Mouse (Mus musculus) CD4-positive, CD25-positive, alpha-beta regulatory T cell, adult 2 months (primary cell): Measurements from ENCODE around the gene Vangl1.
"Not testable (repeated sequence)": the region's sequence is repeated elsewhere in the genome, so short reads cannot be mapped to it uniquely, and the experiment has no call there.

ENCODE experiments used
- DNase-seq: peaks from one replicate; pipeline ENCODE4 v3.0.0-alpha.2; 2012; ENCODE audit warnings: low read depth, low spot score

Gene Vangl1

GRCm38 (mm10) chr3:102203781-102204721 is at the start of gene Vangl1:
Gene Vangl1 (minus strand): TSS chr3:102204693.
- DNase-seq = no peak

DNA sequence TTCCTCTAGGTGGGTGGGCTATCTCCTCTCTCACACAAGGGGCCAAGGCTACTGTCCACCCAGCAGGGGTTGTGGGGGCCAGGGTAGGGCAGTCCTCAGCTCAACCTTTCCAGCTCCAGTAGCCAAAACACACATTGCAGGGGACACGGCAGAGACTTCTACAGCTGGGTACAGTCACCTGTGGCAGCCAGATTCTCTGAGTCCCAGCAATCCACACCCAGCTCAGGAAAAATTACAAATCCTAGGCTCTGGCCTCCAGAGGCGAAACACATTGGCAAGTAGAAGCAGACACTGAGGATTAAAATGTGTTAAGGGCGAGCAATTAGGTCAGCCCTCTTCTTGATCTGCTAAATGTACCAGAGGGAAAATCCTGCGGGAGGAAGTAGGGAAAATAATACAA is 49.1 kb upstream of the Vangl1 start:
- no peak for DNase-seq

DNA sequence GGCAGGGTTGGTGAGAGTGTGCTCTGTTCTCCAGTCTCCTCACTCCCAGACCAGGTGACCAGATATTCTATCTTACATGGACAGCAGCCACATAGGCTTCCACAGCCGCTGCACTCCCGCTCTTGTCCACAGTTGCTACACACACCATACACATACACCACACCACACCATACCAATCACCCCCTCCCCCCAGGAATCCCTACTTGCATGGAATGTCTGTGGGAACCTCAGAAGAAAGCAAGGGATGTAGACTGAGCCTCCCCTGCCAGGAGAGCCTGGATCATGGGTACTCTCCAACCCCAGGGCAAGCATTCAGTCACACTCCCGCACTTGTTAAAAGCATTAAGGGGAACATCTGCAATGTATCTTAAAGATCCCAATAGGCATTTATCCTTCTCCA is 48.4 kb upstream of the Vangl1 start:
- no peak for DNase-seq

GRCm38 (mm10) chr3:102250873-102251272 is 46.4 kb upstream of the Vangl1 start:
- DNase-seq = no peak

DNA sequence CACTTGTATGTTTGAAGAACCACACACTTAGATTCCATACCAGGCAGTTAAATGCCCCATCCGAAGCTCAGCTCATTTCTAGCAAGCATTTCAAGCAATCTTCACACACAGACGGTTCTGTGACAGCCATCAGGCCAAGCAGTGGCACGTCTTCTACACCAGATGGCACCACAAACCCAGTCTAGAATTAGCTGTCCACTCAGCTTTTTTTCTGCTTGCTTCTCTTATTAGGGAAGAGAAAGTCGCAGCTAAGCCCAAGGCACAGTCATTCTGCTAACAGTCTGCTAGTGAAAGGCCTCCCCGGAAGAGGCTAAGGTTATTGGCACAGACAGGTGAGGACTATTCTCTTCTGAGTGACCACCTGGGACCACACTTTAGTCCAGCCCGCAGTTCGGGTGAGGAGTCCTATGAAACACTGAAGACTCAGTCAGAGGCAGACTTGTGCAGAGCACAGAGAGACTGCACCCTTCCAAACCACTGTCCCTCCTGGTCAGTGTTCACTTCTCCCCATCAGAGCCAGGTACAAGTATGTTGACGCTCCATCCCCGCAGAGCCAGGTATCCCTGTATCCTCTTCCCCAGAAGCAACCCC is 45.0 kb upstream of the Vangl1 start:
- no peak for DNase-seq

- no peak for DNase-seq
These were observed 40.1 kb upstream of the Vangl1 start for GRCm38 (mm10) chr3:102244601-102245000.

DNA sequence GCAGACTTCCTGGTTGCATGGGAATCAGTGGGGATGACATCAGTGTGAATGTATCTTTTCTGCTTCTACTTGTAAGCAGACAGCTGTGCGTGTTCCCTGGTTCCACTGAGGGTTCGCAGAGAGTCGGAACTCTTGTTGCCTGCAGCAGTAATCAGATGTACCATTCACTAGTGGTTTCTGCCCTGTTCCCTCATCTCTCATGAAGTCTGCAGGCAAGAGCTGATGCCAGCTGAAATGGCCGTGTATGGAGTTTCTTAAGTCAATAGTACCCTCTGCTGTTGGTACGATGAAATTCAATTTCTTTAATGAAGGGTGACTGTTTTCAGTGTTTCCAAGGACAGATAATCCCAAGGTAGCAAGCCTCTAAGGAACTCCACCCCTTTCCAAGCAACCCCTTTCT is 38.4 kb upstream of the Vangl1 start:
- DNase-seq = no peak

DNA sequence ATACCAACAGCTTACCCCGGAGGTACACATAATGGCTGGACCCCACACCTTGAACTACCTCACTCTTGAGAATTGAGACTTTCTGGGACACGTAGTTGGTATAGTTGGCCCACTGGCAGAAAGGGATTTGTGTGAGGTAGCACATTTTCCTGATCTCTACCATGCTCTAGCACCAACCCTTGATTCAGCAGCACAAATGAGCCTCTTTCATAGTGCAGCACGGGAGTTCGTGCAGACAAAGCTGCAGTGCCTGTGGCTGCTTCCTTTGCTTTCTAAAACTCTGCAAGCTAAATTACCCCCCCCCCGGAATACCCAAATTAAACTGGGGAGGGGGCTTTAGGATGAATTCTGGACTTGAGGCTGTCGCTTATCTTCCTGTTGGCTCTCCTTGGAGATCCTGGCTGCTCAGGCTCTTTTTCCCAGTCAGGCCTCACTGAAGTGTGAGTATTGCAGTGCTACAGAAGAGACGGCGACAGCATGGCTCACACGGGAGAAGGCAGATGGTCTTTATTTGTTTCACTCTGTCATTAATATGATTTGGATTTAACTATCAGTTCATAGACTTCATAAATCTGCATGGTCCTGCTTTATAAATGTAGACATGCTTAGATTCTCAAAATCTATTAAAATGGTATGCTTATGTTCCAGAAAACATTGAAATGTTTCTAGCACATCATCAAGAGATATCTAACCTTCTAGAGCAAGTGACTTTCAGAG is 27.1 kb upstream of the Vangl1 start:
- no peak for DNase-seq

- no peak for DNase-seq
These were observed 18.3 kb upstream of the Vangl1 start for GRCm38 (mm10) chr3:102222756-102223155.

DNA sequence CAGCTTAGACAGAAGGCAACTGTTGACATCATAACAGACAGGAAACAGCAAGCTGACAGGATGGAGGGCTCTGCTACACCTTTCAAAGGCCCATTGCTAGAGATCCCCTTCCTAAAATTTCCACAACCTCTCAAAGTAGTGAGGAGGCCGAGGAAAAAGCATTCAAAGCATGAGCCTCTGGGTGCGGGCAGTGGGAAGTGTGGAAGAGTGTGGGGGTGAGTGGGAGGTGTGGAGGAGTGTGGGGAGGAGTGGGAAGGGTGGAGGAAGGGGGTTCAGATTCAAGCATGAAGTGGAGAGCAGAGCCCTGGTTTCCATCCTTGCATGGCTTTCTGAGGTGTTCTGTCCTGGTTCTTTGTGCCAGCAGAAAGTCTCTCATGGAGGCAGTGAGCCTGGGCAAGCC is 13.8 kb upstream of the Vangl1 start:
- DNase-seq = no peak

DNA sequence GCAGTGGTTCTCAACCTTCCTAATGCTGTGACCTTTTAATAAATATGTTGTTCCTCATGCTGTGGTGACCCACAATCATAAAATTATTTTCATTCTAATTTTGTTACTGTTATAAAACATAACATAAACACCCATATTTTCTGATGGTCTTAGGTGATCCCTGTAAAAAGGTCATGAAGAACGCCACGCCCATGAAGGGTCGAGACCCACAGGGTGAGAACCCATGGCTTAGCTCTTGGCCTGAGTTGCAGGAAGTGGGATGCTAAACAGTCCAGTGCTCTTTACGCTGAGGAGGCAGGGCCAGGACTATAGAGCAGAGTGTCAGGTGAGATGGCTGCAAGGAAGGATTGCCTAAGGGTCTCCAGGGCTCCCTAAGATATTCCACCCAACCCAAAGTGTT is 10.2 kb upstream of the Vangl1 start:
- no peak for DNase-seq

DNA sequence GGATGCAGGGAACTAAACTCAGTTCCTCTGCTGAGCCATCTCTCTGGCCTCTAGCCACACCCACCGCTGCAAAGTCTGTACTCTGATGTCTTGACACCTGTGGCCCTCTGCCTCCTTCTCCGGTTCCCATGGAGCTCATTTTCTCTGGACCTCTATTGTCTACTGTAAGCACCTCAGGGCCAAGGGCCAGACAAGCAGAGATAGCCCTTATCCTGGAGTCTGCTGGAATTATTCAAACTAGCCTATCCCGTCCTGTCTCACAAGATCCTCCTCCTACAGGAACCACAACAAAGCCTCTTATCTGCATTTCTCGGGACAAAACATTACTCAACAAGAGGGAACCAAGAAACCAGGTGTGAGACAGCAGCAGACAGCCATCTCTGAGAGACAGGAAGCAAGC is 9.8 kb upstream of the Vangl1 start:
- no peak for DNase-seq

GRCm38 (mm10) chr3:102212896-102213295 is 8.4 kb upstream of the Vangl1 start:
- no peak for DNase-seq

DNA sequence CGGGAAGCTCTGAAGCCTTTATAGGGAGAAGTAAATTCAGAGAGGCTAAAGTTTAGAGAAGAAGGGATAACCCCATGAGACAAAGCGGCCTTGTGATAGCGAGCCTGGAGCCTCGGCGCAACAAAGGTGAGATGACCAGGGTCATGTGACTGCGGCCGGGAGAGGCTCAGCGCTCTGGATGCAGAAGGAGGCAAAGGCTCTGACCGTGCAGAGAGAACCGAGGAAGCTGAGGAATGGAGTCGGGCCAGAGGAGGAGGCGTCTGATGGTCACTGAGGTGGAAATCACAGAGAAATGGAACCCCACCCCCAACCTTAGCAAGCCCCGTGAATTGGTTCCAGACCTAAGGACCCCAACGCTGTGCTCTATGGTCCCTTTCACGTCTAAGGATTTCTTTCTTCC is 7.8 kb upstream of the Vangl1 start:
- no peak for DNase-seq

DNA sequence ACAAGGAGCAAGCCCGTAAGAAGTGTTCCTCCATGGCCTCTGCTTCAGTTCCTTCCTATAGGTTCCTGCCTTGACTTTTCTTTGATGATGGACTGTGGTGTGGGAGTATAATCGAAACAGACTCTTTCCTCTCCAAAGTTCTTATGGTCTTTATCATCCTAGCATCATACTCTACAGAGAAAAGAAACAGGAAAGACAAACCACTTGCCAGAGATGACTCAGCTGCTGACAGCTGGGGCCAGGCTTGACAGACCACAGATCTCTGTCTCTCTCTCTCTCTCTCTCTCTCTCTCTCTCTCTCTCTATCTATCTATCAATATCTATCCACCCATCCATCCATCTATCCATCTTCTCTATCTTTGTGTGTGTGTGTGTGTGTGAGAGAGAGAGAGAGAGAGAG is 6.8 kb upstream of the Vangl1 start:
- DNase-seq = no peak

- peak; percentile 24 for DNase-seq
These were observed 6.3 kb upstream of the Vangl1 start for GRCm38 (mm10) chr3:102210775-102211174.

DNA sequence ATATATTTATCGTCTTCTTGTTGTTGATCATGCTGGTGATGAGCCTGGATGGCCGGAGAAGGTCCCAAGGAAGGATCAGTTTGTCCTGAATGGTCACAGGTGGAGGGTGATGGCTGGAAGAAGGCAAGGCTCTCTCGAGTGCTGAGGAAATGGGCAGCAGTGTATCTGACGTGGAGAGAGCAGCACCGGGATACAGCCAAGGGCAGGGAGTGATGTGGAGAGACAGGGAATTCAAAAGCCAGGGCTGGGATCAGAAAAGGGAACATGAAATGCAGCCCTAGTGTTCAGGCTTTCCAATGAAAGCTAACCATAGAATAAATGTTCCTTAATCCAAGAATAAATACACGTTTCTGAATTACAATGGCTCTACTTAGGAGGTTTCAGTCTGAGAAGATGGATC is 4.4 kb upstream of the Vangl1 start:
- no peak for DNase-seq

DNA sequence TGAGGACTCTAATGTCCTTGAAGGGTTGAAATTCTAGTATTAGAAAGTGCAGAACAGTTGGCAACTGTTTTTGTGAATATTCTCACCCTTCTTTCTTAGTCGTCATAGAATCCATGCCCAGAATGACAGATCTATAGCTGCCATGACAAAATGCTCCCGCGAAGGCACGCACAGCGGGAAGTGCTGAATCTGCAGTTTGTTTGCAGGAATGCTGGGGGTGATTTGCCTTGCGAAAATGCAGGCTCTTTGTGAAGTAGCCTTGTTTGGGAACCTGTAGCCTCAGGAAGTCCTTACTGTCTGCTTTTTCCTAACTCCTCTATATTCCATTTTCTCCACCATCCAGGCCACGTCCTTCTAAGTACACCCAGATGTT is 951 bp upstream of the Vangl1 start:
- no peak for DNase-seq

DNA sequence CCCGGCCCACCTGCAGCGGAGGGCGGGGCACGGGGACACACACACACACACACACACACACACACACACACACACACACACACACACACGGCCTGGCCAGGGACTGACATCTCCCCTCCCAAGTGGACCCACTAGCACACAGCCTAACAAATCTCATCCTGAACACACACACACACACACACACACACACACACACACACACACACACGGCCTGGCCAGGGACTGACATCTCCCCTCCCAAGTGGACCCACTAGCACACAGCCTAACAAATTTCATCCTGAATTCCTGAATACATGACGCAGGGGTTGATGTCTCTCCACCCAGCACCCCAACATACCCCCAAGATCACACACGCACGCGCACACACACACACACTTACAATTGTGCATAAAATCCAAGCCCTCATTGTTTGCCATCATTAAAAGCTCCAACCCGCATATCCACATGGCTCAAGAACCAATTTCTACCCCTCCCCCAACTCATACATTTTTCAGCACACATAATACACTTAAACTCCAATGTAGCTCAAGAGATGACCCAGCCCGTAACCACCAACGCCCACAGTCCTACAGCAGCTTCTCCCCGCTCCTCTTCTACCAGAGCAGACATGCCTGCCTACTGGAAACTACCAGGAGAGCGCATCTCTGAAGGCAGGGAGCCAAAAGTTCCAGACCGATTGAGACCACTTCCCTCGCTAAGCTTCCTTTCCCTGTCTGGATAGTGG is 403 bp upstream of the Vangl1 start:
- DNase-seq = not testable (repeated sequence)

GRCm38 (mm10) chr3:102203131-102203530 is 1.4 kb downstream of the Vangl1 start:
- DNase-seq = no peak

DNA sequence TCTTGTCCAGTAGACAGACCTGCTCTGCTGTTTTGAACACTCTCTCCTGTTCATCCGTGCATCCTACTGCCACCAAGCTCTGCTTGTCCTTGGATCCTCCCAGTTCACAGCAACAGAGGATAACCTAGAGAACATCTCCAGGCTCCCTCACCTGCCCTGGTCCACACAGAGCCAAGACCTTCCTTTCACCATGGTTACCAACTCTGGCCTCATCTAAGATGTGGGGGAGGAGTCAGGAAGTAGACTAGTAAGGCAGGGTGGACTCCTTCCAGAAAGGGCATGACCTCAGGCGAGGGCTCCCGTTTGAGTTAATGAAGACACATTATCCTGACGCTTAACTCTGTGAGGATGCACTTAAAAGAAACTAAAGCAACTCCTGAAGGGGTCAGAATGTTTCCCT is 4.5 kb downstream of the Vangl1 start:
- DNase-seq = no peak

DNA sequence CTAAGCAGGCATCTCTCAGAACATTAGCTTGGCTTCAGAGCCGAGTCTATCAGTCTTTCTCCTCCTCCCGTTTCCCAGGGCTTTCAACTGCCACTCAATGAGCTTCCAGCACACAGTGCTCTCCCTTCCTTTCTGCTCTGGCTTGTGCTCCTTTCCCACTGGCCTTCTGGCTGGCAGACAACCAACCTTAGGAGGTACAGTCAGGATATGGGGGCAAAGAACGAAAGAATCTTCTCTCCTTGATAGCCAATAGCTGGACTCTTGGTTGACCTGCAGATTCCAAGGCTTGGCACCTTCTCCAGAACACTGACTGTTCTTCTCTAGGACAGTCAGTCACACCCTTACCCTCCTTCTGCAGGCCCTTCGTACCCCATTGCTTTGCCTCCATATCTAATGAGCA is 5.3 kb downstream of the Vangl1 start:
- no peak for DNase-seq
